Mouse (Mus musculus) adipocyte (in vitro differentiated cells): ENCODE measurements around the gene Tacc3.

Experiments
- DNase-seq: peaks from one replicate; pipeline ENCODE4 v3.0.0-alpha.2; 2016; ENCODE audit warnings: low spot score

Tacc3 gene

GRCm38 (mm10) chr5:33657787-33658663 lies at the start of gene Tacc3, which contains the start of gene Tmem129:
Gene Tacc3 (plus strand): TSS chr5:33658128.
Gene Tmem129 (minus strand): TSS chr5:33658416.
- peak; percentile 100 for DNase-seq

- DNase-seq = no peak
These were observed 48.7 kb upstream of the Tacc3 start for GRCm38 (mm10) chr5:33609226-33609625.

- DNase-seq = no peak
These were observed 46.1 kb upstream of the Tacc3 start for GRCm38 (mm10) chr5:33611795-33612194.

DNA sequence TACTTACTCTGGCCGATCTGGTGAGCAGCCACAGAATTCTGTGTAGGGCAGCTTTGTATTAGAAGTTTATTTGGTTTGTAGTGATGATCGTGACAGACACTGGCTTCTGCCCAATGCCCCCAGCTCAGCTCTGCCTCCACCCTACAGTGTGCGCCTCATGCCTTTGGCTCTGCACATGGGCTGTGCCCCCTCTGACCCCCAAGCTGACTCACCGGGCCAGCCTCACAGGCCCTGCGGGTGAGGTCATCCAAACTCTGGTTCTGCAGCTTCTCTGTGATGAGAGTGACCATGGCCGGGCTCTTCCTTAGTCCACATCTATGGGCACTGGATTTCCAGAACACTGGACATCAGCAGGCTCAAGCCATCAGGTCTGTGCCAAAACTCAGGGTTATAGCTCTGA lies 43.5 kb upstream of the Tacc3 start:
- no peak for DNase-seq

DNA sequence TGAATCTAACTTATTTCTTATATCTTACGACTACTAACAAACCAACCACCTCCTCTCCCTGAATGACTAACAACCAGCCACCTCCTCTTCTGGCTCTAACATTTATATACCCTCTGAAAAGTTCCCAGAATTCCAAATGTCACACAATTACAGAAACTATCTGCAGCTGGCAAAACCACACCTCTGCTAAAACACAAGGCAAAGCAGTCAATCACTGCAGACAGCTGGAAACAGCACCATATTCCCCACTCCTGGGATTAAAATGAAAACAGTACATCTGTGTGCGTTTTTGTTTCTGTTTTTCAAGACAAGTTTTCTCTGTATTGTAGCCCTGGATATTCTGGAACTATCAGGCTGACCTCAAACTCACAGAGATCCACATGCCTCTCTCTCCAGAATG lies 35.3 kb upstream of the Tacc3 start:
- DNase-seq = peak; percentile 59

- no peak for DNase-seq
These were observed 34.2 kb upstream of the Tacc3 start for GRCm38 (mm10) chr5:33623766-33624165.

GRCm38 (mm10) chr5:33627968-33628367 lies 30.0 kb upstream of the Tacc3 start:
- peak; percentile 56 for DNase-seq

DNA sequence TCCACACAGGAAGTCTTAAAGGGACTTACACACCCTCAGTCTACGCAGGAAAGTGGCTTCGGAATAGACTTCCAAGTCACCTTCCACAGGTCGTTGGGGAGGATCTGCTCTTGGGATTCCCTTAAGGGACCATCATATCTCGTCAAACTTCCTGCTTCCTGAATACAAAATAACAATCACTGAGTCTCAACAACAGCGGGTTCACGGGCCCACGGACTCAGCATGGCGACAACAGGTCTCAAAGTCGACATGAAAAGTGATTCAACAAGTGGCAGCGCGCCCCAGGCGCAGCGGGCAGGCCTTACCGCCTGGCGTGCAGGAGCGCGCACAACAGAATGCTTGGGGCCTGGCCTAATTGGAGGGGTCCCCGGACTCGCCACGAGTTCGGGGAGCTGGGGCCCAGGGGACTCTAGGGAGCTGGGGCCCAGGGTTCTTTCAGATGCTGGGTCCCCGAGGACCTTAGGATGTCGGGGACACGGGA lies 29.1 kb upstream of the Tacc3 start:
- peak; percentile 72 for DNase-seq

GRCm38 (mm10) chr5:33629301-33629987 lies 28.5 kb upstream of the Tacc3 start, which contains the start of the genes Fam53a and Gm9903:
Gene Fam53a (minus strand): TSS chr5:33629635.
Gene Gm9903 (plus strand): TSS chr5:33629925.
- DNase-seq = peak; percentile 98

GRCm38 (mm10) chr5:33630061-33630460 lies 27.9 kb upstream of the Tacc3 start:
- peak; percentile 85 for DNase-seq

DNA sequence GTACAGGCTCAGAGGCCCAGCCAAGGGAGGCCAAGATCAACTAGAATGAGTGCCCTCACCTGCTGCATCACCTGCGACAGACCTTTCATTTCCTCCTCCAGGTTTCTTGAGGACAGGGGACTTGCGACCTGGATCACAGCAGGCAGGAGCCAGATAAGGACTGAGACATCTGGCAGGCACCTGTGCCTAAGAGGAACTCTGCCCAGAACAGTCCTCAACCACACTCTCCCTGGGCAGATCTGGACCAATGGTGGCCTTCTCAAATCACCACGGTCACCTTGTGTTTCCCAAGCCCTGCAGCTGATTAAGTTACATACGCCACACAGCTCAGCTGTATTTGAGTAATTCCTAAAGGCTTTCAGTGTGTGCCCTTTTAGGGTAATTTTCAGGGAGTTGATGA lies 27.3 kb upstream of the Tacc3 start:
- DNase-seq = peak; percentile 44

GRCm38 (mm10) chr5:33632526-33632925 lies 25.4 kb upstream of the Tacc3 start:
- DNase-seq = peak; percentile 60

DNA sequence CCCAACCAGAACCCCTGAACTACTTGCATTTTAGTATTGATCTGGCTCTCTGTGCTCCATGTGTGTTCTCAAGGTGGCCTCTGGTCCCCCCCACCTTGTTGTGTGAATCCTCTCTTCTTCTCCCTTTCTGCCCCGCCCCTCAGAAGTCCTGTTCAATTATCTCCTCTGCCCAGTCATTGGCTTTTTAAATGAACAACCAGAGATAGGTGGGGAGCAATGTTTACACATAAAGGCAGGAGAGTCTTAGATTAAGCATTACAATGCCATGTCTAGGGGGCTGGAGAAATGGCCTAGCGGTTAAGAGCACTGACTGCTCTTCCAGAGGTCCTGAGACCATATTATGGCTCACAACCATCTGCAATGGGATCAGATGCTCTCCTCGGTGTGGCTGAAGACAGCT lies 22.6 kb upstream of the Tacc3 start:
- DNase-seq = no peak

DNA sequence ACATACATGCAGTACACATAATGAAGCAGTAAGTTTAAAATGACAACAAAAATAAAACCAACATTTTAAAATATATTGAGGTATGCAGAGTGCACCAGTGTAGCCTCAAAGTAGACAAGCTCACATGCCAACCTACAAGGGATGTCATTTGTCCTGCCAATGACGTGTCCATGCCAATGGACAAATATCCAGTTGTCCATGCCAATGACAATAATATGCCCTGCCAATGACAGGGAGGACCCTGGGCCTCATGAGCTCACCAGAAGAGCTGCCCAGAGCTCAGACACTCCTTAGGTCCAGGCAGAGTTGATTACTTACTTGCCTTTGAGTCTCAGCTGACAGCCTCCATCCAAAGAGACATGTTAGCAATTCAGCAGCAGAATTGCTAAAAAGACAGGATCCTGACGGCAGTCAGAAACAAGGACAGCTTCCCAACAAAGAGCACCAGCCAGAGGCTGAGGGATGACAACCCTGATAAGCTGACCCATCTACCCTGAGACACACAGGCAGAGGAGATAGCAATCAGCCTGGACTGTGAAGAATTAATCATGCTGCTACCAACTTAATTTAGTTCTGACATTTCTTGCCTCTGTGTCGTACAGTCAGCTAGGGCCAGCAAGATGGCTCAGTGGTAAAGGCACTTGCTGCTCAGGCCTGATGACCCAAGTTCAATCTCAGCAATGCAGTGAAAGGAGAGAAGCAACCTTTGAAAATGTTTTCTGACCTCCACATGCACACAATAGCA lies 20.1 kb upstream of the Tacc3 start:
- peak; percentile 84 for DNase-seq

- no peak for DNase-seq
These were observed 19.1 kb upstream of the Tacc3 start for GRCm38 (mm10) chr5:33638826-33639225.

DNA sequence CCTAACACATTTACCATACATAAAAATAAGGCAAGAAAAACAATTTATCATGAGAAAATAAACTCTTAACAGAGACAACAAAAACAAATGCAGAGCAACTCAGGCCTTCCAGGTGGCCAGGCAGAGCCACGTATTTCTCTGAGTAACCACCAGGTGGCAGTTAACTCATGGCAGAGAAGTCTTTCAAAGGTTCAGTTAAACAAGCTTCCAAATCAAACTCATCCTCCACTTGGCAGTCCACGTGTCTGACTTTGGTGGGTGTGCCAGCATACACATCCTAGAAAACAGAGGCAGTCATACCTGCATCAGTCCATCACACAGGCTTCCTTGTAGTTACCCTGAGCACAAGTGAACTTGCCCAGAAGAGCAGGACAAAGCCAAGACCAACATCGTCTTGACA lies 17.3 kb upstream of the Tacc3 start:
- DNase-seq = peak; percentile 68

DNA sequence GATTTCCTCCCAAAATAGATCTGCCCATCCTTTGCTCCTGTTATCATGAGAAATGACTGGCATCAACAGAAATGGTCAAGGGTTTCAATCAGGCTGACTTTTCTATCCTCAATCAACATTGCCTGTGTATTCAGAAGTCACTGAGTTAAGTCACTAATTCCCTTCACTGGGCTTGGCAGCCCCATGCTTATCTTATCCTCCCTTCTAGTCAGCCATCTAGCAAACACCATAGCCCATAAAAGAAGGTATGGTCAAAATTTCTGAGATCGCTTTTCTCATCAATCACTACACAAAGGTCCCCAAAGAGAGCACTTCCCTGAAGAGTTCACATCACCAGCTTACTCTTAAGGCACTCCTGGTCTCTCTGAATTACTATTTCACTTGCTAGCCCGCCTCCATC lies 6.9 kb upstream of the Tacc3 start:
- DNase-seq = no peak

GRCm38 (mm10) chr5:33651541-33651920 lies 6.4 kb upstream of the Tacc3 start:
- no peak for DNase-seq

GRCm38 (mm10) chr5:33651921-33652782 lies 5.8 kb upstream of the Tacc3 start, which contains the start of gene Slbp:
Gene Slbp (minus strand): TSS chr5:33652574.
- DNase-seq = peak; percentile 98

DNA sequence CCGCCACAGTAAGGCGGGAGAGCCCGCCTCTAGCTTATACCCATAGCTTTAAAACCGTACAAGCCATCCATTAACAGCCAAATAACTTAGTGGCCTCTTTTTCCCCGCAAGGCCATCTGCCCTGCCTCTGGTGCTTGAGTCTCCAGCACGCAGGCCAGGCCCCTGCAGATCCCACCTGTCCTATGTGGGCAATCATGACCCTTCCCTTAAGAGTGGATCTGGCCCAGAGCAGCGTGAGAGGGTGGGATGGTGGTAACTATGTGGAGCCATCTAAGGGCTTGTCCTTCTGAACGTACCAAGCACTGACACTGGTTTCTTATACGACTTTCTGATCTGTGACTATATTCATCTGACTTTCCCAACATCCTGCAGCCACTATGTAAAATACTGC lies 5.2 kb upstream of the Tacc3 start:
- no peak for DNase-seq

- DNase-seq = no peak
These were observed 3.5 kb upstream of the Tacc3 start for GRCm38 (mm10) chr5:33654424-33654823.
